Mouse (Mus musculus): ENCODE measurements at regions not wholly inside any gene's neighbourhood (a gene's known extent, or its start where the extent isn't known, plus 50 kb on each side); places are given as distances from the start of the nearest gene placed in this dataset.

- H3K27ac ChIP-seq (ENCODE audit: low read depth, low read length) = no peak overlapping the region
- no peaks in the 10 kb centered on the region for H3K9me3 ChIP-seq (ENCODE audit: control insufficient read depth, low read length)
- WGBS = 77% methylated on average over 3 of the region's 3 CpGs
- DNase-seq (ENCODE audit: low spot score) (no peak), ATAC-seq (replicated peaks; ENCODE audit: low FRiP score) (no peak)
- H3K27me3 ChIP-seq (replicated peaks; ENCODE audit: control insufficient read depth, insufficient read depth, low read length) = no peaks in the 10 kb centered on the region
- no peaks in the 10 kb centered on the region for H3K4me1 ChIP-seq (replicated peaks; ENCODE audit: control insufficient read depth, insufficient read depth, low read length)
- no peak overlapping the region for H3K4me3 ChIP-seq (ENCODE audit: low read depth, low read length)
- no peaks in the 10 kb centered on the region for H3K36me3 ChIP-seq (ENCODE audit: control insufficient read depth, insufficient read depth, low read length)
- no peak overlapping the region for H3K4me2 ChIP-seq
- no peak overlapping the region for H3K9ac ChIP-seq (ENCODE audit: low read depth, low read length)
These were observed 373.8 kb downstream of the Nuf2 start for GRCm38 (mm10) chr1:169157496-169157895.

DNA sequence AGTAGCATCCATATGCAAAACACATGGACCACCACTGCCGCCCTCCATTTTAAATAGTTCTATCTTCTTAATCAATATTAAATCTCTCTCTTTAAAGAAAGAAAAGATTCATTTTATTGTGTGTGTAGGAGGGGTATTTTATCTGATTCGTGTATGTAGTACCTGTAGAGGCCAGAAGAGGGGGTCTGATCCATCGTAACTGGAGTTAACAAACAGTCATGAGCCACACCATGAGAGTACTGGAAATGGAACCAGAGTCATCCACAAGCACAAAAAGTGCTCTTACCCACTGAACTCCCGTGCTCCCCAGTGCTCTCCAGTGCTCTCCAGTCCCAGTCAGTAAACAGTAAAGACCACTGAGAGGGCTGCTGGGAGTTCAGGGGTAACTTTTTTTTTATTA, 374.4 kb downstream of the Nuf2 start:
- Histone ChIP-seq H3K4me3 (ENCODE audit: low read depth, low read length) (no peak overlapping the region), H3K4me1 (replicated peaks; ENCODE audit: control insufficient read depth, insufficient read depth, low read length) (no peaks in the 10 kb centered on the region), H3K27ac (ENCODE audit: low read depth, low read length) (no peak overlapping the region), H3K27me3 (replicated peaks; ENCODE audit: control insufficient read depth, insufficient read depth, low read length) (no peaks in the 10 kb centered on the region), H3K36me3 (ENCODE audit: control insufficient read depth, insufficient read depth, low read length) (no peaks in the 10 kb centered on the region), H3K9me3 (ENCODE audit: control insufficient read depth, low read length) (no peaks in the 10 kb centered on the region), H3K9ac (ENCODE audit: low read depth, low read length) (no peak overlapping the region), H3K4me2 (no peak overlapping the region)
- ATAC-seq (replicated peaks; ENCODE audit: low FRiP score) (no peak), DNase-seq (ENCODE audit: low spot score) (no peak)
- WGBS = 77% methylated on average over 4 of the region's 4 CpGs

DNA sequence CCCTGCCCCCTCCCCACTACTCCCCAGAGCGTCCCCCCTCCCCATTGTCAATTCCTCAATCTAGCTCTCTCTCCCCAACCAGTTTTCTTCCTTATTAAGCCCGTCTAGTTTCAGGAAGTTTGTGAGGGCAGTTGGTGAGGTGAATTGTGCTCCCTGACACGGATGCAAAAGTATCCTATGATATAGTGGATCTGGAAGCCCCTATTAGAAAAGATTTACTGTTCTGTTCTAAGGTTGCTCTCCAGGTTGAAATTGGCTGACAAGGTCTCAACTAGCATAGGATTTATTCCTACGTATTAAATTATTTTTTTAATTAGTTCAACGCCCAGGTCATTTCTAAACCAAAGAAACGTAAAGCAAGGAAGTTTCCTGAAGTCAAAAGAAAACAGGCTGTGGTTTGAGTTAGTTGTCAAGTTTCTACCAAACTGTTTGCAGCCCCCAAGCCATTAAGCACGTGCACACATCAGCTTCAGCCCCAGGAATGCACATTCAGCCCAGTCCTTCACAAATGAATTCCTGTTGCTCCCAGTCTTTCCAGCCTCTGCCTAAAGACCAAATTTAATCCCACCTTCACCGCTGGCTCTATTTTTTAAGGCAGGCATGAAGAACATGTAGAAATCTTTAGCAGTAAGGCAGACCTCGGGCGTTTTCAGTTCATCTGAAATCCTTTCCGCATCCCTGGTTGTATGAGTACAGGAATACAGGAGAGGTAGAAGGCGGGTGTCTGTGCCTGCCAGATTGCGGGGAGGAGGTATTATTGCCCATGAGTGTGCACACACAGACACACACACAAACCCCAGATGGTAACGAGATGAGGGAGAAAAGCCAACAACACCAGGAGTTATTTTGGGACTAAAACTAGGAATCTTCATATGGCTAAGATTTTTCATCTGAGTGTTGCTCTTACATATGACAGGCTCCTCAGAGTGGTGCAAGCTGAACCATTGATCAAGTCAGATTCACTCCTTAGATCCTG, 375.5 kb downstream of the Nuf2 start:
- DNase-seq (ENCODE audit: low spot score) (no peak), ATAC-seq (replicated peaks; ENCODE audit: low FRiP score) (no peak)
- Histone ChIP-seq H3K9ac (ENCODE audit: low read depth, low read length) (no peak overlapping the region), H3K27ac (ENCODE audit: low read depth, low read length) (no peak overlapping the region), H3K27me3 (replicated peaks; ENCODE audit: control insufficient read depth, insufficient read depth, low read length) (no peaks in the 10 kb centered on the region), H3K36me3 (ENCODE audit: control insufficient read depth, insufficient read depth, low read length) (no peaks in the 10 kb centered on the region), H3K4me3 (ENCODE audit: low read depth, low read length) (no peak overlapping the region), H3K4me1 (replicated peaks; ENCODE audit: control insufficient read depth, insufficient read depth, low read length) (no peaks in the 10 kb centered on the region), H3K9me3 (ENCODE audit: control insufficient read depth, low read length) (no peaks in the 10 kb centered on the region), H3K4me2 (no peak overlapping the region)
- 66% methylated on average over 14 of the region's 14 CpGs for WGBS

DNA sequence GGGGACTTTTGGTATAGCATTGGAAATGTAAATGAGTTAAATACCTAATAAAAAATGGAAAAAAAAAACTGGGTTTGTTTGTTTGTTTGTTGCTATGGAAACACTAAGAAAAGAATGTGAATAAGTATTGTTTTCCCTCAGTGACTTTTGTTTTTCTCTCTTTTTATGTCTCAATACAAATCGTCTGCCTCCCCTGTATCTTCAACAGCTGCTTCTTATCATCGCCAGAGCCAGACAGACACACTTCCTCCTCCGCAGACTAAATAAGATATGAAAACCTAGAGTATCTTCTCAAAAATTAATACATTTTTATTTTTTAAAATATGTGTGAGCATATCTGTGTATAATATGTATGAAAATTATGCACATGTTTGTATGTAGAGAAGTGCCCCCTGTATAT, 389.0 kb downstream of the Nuf2 start:
- Histone ChIP-seq H3K9ac (ENCODE audit: low read depth, low read length) (no peak overlapping the region), H3K9me3 (ENCODE audit: control insufficient read depth, low read length) (no peaks in the 10 kb centered on the region), H3K27me3 (replicated peaks; ENCODE audit: control insufficient read depth, insufficient read depth, low read length) (no peaks in the 10 kb centered on the region), H3K4me1 (replicated peaks; ENCODE audit: control insufficient read depth, insufficient read depth, low read length) (no peaks in the 10 kb centered on the region), H3K36me3 (ENCODE audit: control insufficient read depth, insufficient read depth, low read length) (no peaks in the 10 kb centered on the region), H3K4me3 (ENCODE audit: low read depth, low read length) (no peak overlapping the region), H3K27ac (ENCODE audit: low read depth, low read length) (no peak overlapping the region), H3K4me2 (no peak overlapping the region)
- DNase-seq (ENCODE audit: low spot score) (no peak), ATAC-seq (replicated peaks; ENCODE audit: low FRiP score) (no peak)
- WGBS = 74% methylated on average over 3 of the region's 3 CpGs

GRCm38 (mm10) chr1:169140056-169140455, 391.2 kb downstream of the Nuf2 start:
- Histone ChIP-seq H3K36me3 (ENCODE audit: control insufficient read depth, insufficient read depth, low read length) (no peaks in the 10 kb centered on the region), H3K4me3 (ENCODE audit: low read depth, low read length) (no peak overlapping the region), H3K9me3 (ENCODE audit: control insufficient read depth, low read length) (no peaks in the 10 kb centered on the region), H3K9ac (ENCODE audit: low read depth, low read length) (no peak overlapping the region), H3K27ac (ENCODE audit: low read depth, low read length) (no peak overlapping the region), H3K27me3 (replicated peaks; ENCODE audit: control insufficient read depth, insufficient read depth, low read length) (no peaks in the 10 kb centered on the region), H3K4me1 (replicated peaks; ENCODE audit: control insufficient read depth, insufficient read depth, low read length) (no peaks in the 10 kb centered on the region), H3K4me2 (no peak overlapping the region)
- ATAC-seq (replicated peaks; ENCODE audit: low FRiP score) (no peak), DNase-seq (ENCODE audit: low spot score) (no peak)
- WGBS = 86% methylated on average over 3 of the region's 3 CpGs

GRCm38 (mm10) chr1:169139507-169139906, 391.8 kb downstream of the Nuf2 start:
- 79% methylated on average over 5 of the region's 5 CpGs for WGBS
- Histone ChIP-seq H3K4me3 (ENCODE audit: low read depth, low read length) (no peak overlapping the region), H3K9ac (ENCODE audit: low read depth, low read length) (no peak overlapping the region), H3K4me1 (replicated peaks; ENCODE audit: control insufficient read depth, insufficient read depth, low read length) (no peaks in the 10 kb centered on the region), H3K4me2 (no peak overlapping the region), H3K27me3 (replicated peaks; ENCODE audit: control insufficient read depth, insufficient read depth, low read length) (no peaks in the 10 kb centered on the region), H3K9me3 (ENCODE audit: control insufficient read depth, low read length) (no peaks in the 10 kb centered on the region), H3K27ac (ENCODE audit: low read depth, low read length) (no peak overlapping the region), H3K36me3 (ENCODE audit: control insufficient read depth, insufficient read depth, low read length) (no peaks in the 10 kb centered on the region)
- DNase-seq (ENCODE audit: low spot score) = no peak
- no peak for ATAC-seq (replicated peaks; ENCODE audit: low FRiP score)

DNA sequence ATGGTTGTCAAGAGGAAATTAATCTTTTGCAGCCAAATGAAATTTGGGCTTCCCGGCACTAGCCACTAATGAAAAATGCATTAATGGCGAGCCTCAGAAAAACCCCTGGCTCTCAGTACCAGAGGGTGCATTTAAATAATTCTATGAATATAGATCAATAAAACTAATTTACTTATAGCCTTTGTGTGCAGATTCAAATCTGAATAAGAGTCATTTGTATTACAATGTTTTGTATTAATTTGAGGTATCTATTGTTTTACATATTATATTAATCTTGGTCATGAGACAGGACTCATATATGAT, 392.1 kb downstream of the Nuf2 start:
- 66% methylated on average over 2 of the region's 2 CpGs for WGBS
- DNase-seq (ENCODE audit: low spot score) = no peak

DNA sequence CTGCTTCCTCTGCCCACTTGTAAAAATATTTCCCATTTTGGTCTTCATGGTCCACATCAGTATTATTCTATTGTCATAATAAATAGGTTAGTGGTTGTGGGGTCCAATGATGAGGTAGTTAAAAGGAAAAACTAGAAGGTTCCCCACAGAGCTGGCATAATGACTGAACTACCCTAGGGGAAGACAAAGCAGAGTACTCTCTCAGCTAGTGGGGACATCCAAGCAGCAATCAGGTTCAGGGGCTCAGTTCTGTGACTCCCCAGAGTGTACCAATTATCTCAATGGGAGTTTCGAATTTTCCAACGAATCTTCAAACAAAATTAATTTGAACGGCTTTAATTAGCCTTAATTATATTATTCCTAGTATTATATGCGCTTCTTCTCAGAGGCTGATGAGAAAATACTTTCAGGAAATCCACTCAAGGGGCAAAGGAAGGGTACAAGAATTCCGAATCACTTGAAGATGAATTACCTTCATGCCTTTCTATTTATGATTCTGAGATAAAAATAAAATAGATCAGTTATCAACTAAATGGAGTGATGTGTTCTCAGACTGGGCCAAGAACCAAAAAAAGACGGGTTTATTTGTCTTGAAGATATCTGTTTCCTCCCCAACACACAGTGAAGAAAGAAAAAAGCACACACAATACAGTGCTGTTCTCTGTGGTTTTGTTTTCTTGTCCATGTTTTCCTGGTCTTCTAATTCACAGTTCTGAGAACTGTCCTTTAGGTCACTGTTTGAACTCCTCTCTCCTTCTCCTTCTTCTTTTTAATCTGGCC, 392.7 kb downstream of the Nuf2 start:
- no peak overlapping the region for H3K4me2 ChIP-seq
- no peak overlapping the region for H3K27ac ChIP-seq (ENCODE audit: low read depth, low read length)
- no peaks in the 10 kb centered on the region for H3K36me3 ChIP-seq (ENCODE audit: control insufficient read depth, insufficient read depth, low read length)
- 69% methylated on average over 6 of the region's 6 CpGs for WGBS
- H3K4me1 ChIP-seq (replicated peaks; ENCODE audit: control insufficient read depth, insufficient read depth, low read length) = no peaks in the 10 kb centered on the region
- no peaks in the 10 kb centered on the region for H3K27me3 ChIP-seq (replicated peaks; ENCODE audit: control insufficient read depth, insufficient read depth, low read length)
- no peak for ATAC-seq (replicated peaks; ENCODE audit: low FRiP score)
- H3K9ac ChIP-seq (ENCODE audit: low read depth, low read length) = no peak overlapping the region
- H3K9me3 ChIP-seq (ENCODE audit: control insufficient read depth, low read length) = no peaks in the 10 kb centered on the region
- DNase-seq (ENCODE audit: low spot score) = no peak
- no peak overlapping the region for H3K4me3 ChIP-seq (ENCODE audit: low read depth, low read length)

More for the DNA sequence above, 392.1 kb downstream of the Nuf2 start:
- Histone ChIP-seq H3K4me2 (no peak overlapping the region), H3K9me3 (ENCODE audit: control insufficient read depth, low read length) (no peaks in the 10 kb centered on the region), H3K9ac (ENCODE audit: low read depth, low read length) (no peak overlapping the region), H3K4me3 (ENCODE audit: low read depth, low read length) (no peak overlapping the region), H3K27me3 (replicated peaks; ENCODE audit: control insufficient read depth, insufficient read depth, low read length) (no peaks in the 10 kb centered on the region), H3K27ac (ENCODE audit: low read depth, low read length) (no peak overlapping the region), H3K36me3 (ENCODE audit: control insufficient read depth, insufficient read depth, low read length) (no peaks in the 10 kb centered on the region), H3K4me1 (replicated peaks; ENCODE audit: control insufficient read depth, insufficient read depth, low read length) (no peaks in the 10 kb centered on the region)
- ATAC-seq (replicated peaks; ENCODE audit: low FRiP score) = no peak

GRCm38 (mm10) chr1:169135542-169135941, 395.7 kb downstream of the Nuf2 start:
- Histone ChIP-seq H3K9me3 (ENCODE audit: control insufficient read depth, low read length) (no peaks in the 10 kb centered on the region), H3K9ac (ENCODE audit: low read depth, low read length) (no peak overlapping the region), H3K4me1 (replicated peaks; ENCODE audit: control insufficient read depth, insufficient read depth, low read length) (no peaks in the 10 kb centered on the region), H3K27ac (ENCODE audit: low read depth, low read length) (no peak overlapping the region), H3K4me2 (no peak overlapping the region), H3K4me3 (ENCODE audit: low read depth, low read length) (no peak overlapping the region), H3K36me3 (ENCODE audit: control insufficient read depth, insufficient read depth, low read length) (no peaks in the 10 kb centered on the region), H3K27me3 (replicated peaks; ENCODE audit: control insufficient read depth, insufficient read depth, low read length) (no peaks in the 10 kb centered on the region)
- DNase-seq (ENCODE audit: low spot score) (no peak), ATAC-seq (replicated peaks; ENCODE audit: low FRiP score) (no peak)

Data from liver, embryonic 11.5 days (tissue).